In the genomic region with DNA sequence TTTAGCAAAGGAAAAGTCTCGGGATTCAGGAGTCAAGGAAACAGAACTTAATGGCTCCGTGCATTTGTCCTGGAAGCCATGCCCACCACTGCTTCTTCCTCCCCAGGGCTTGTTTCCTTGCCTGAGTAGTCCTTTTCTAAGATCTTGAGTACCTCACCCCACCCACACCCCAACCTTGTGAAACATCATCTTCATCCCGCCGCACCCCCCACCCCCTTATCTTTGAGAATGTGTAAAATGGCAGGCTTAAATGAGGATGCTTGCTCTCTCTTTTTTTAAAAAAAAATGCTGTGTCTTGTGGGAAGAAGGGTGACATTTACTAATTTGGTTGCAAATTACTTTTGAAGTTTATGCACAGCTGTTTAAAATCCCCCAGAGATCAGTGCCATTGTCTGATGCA, we compare ENCODE assay signal across 10 mouse cellular contexts. TPM values are rescaled to one million over a fixed set of nuclear protein-coding genes. Genes with fewer than 3 reads are reported as not detected.
DNase-seq lines count a peak whose midpoint lies in the region; ATAC-seq and TF ChIP-seq lines count a peak whose summit lies in the region.
"Had no signal": no experiment of that assay in that cellular context is flagged by ENCODE, and none has a peak within 500 bp of the region (broad histone marks: within the 10 kb centered on the region; RNA-seq: fewer than 3 reads in every experiment).

No protein-coding gene starts in this region.

- WGBS in heart, embryonic 15.5 days = 45% methylated on average over 4 of the region's 4 CpGs
- 41% methylated on average over 4 of the region's 4 CpGs for WGBS in hindbrain, embryonic 14.5 days

- H3K9me3 ChIP-seq in heart, embryonic 15.5 days (replicated peaks) = no peaks in the 10 kb centered on the region
- H3K9me3 ChIP-seq in hindbrain, embryonic 14.5 days (ENCODE audit: control insufficient read depth, low read length) = no peaks in the 10 kb centered on the region

- TF ChIP-seq CTCF in brain, embryonic 14.5 days (IDR thresholded peaks at IDR 0.05; ENCODE audit: borderline replicate concordance, extremely low read depth, insufficient read depth, insufficient read length) = no peak

- H3K27ac ChIP-seq in heart, embryonic 15.5 days = no peak overlapping the region
- H3K27ac ChIP-seq in hindbrain, embryonic 14.5 days = no peak overlapping the region

- no peak for ATAC-seq in heart, embryonic 15.5 days (replicated peaks; ENCODE audit: insufficient number of reproducible peaks, insufficient read depth, low FRiP score, low read depth)
- no peak for ATAC-seq in hindbrain, embryonic 14.5 days (ENCODE audit: low FRiP score)

- peak overlapping the region; percentile 93; the same call in 1 of the 2 replicates for H3K4me2 ChIP-seq in heart, embryonic 15.5 days
- H3K4me2 ChIP-seq in hindbrain, embryonic 14.5 days (replicated peaks) = peak overlapping the region; percentile 80

- intact Hi-C loops in left cerebral cortex, postnatal 14 days (cut with DNase I) = no loop called here

- no peaks in the 10 kb centered on the region; the same call in 1 of the 2 replicates for H3K4me1 ChIP-seq in heart, embryonic 15.5 days (replicated peaks)
- peaks cover 15% of the 10 kb centered on the region; the same call in 1 of the 2 replicates for H3K4me1 ChIP-seq in hindbrain, embryonic 14.5 days (replicated peaks; ENCODE audit: control insufficient read depth, insufficient read depth, low read length)

- no peak overlapping the region for H3K9ac ChIP-seq in heart, embryonic 15.5 days
- no peak overlapping the region for H3K9ac ChIP-seq in hindbrain, embryonic 14.5 days

- H3K27me3 ChIP-seq in heart, embryonic 15.5 days = peaks cover 13% of the 10 kb centered on the region
- peaks cover 7% of the 10 kb centered on the region; the same call in 1 of the 2 replicates for H3K27me3 ChIP-seq in hindbrain, embryonic 14.5 days (ENCODE audit: control insufficient read depth, insufficient read depth, low read length)

- TF ChIP-seq POLR2A in brain, embryonic 14.5 days (IDR thresholded peaks at IDR 0.05; ENCODE audit: borderline replicate concordance, extremely low read depth, insufficient read depth, insufficient read length, poor library complexity, severe bottlenecking) = no peak

- no peaks in the 10 kb centered on the region for H3K36me3 ChIP-seq in heart, embryonic 15.5 days
- no peaks in the 10 kb centered on the region for H3K36me3 ChIP-seq in hindbrain, embryonic 14.5 days (replicated peaks; ENCODE audit: control insufficient read depth, insufficient read depth)

- DNase-seq in heart, adult 18-20 months = no peak
- DNase-seq in brain, embryonic 14.5 days (ENCODE audit: low read depth) = peak; percentile 5
- no peak for DNase-seq in hindbrain, embryonic 14.5 days (ENCODE audit: low spot score)
- DNase-seq in naive thymus-derived CD4-positive, alpha-beta T cell, adult 2 months (ENCODE audit: low read depth) = peak; percentile 72
- no peak for DNase-seq in adrenal gland, adult 2 months
- no peak for DNase-seq in urinary bladder, postnatal 25 days (ENCODE audit: low spot score)
- DNase-seq in left cerebral cortex, postnatal 14 days (ENCODE audit: low spot score in 2 of 2) = no peak
- DNase-seq: heart, postnatal 14 days; lung, postnatal 36 days had no signal

- no peak overlapping the region for H3K4me3 ChIP-seq in heart, embryonic 15.5 days
- peak overlapping the region; percentile 47 for H3K4me3 ChIP-seq in hindbrain, embryonic 14.5 days (replicated peaks; ENCODE audit: low read length)

RNA-seq across cellular contexts. Expression of a gene that starts 1.6 kb away (rescaled TPM):
- 1.2 and 4.0 TPM in 2 replicates for polyA plus RNA-seq in heart, embryonic 15.5 days (2015; fragmentation: Nextera tagmentation; extraction: Ambion mirVana)
- total RNA-seq in heart, adult 18-20 months (2021) = 1 to 10 TPM; 3.7 to 5.6 TPM
- 2.5 and 6.3 TPM in 2 replicates for polyA plus RNA-seq in brain, embryonic 14.5 days (2012; rRNA removed)
- polyA plus RNA-seq in hindbrain, embryonic 14.5 days (2014; fragmentation: Nextera tagmentation; extraction: Ambion mirVana) = 23.6 and 26.8 TPM in 2 replicates
- 1 to 10 TPM; 1.2 to 2.4 TPM for total RNA-seq in adrenal gland, adult 2 months (2021)
- 0.44 and 0.46 TPM in 2 replicates for polyA plus RNA-seq in adrenal gland, adult 2 months (2012; rRNA removed)
- 10 to 100 TPM in 1 of 2 experiments, 1 to 10 TPM in 1; 9.4 to 12.7 TPM for total RNA-seq in left cerebral cortex, postnatal 14 days (2021)

Comparison
In these comparisons a context has a peak if more than half of its experiments do, and no peak if none do; other contexts are left out.
1. DNase-seq: peak in brain, embryonic 14.5 days (single experiment) and naive thymus-derived CD4-positive, alpha-beta T cell, adult 2 months (single experiment); none in heart, adult 18-20 months (0 of 2), hindbrain, embryonic 14.5 days (single experiment), adrenal gland, adult 2 months (single experiment), urinary bladder, postnatal 25 days (single experiment) and left cerebral cortex, postnatal 14 days (0 of 2).